Mouse (Mus musculus): ENCODE data around the gene Nudt8.

Nudt8 gene

GRCm38 (mm10) chr19:4051016-4051415, 50.6 kb downstream of the Nudt8 start:
- no peak for DNase-seq (ENCODE audit: low spot score in 2 of 2)

Data from frontal cortex, postnatal 10 days (tissue).